Mouse (Mus musculus): Measurements from ENCODE around the gene Ucp2.
A peak's percentile ranks its signal among the peaks of the same experiment; 100 is the strongest.

Ucp2 gene

GRCm38 (mm10) chr7:100504740-100505487 lies 11.8 kb downstream of the Ucp2 start:
- no peak for DNase-seq

- DNase-seq: no peak
Measured at GRCm38 (mm10) chr7:100506494-100506893, 13.4 kb downstream of the Ucp2 start.

- no peak for DNase-seq
Measured at GRCm38 (mm10) chr7:100508670-100509069, 15.5 kb downstream of the Ucp2 start.

GRCm38 (mm10) chr7:100511602-100512001 lies 18.5 kb downstream of the Ucp2 start:
- no peak for DNase-seq

- no peak for DNase-seq
Measured at GRCm38 (mm10) chr7:100514573-100514972, 21.4 kb downstream of the Ucp2 start, which contains the start of gene Dnajb13. TSS of gene Dnajb13 (minus strand) at chr7:100514960.

- DNase-seq: no peak
Measured at GRCm38 (mm10) chr7:100520204-100520603, 27.1 kb downstream of the Ucp2 start.

- DNase-seq: peak; percentile 91
Measured at GRCm38 (mm10) chr7:100520663-100521285, 27.6 kb downstream of the Ucp2 start.

- DNase-seq: no peak
Measured at GRCm38 (mm10) chr7:100522222-100522621, 29.1 kb downstream of the Ucp2 start.

- DNase-seq: no peak
Measured at GRCm38 (mm10) chr7:100524669-100525068, 31.5 kb downstream of the Ucp2 start.

- DNase-seq: no peak
Measured at GRCm38 (mm10) chr7:100530766-100531165, 37.6 kb downstream of the Ucp2 start.

- peak; percentile 23 for DNase-seq
Measured at GRCm38 (mm10) chr7:100533503-100533902, 40.4 kb downstream of the Ucp2 start.

GRCm38 (mm10) chr7:100534216-100534615 lies 41.1 kb downstream of the Ucp2 start:
- no peak for DNase-seq

- no peak for DNase-seq
Measured at GRCm38 (mm10) chr7:100535831-100536230, 42.7 kb downstream of the Ucp2 start.

GRCm38 (mm10) chr7:100536804-100537518 lies 43.8 kb downstream of the Ucp2 start, which contains the start of gene Coa4:
TSS of gene Coa4 (plus strand) at chr7:100537071.
- DNase-seq: peak; percentile 82

GRCm38 (mm10) chr7:100537519-100537902 lies 44.4 kb downstream of the Ucp2 start:
- DNase-seq: no peak

GRCm38 (mm10) chr7:100539516-100539915 lies 46.4 kb downstream of the Ucp2 start:
- DNase-seq: no peak

- DNase-seq: no peak
Measured at GRCm38 (mm10) chr7:100544437-100544836, 51.3 kb downstream of the Ucp2 start.

- DNase-seq: no peak
Measured at GRCm38 (mm10) chr7:100547631-100548030, 54.5 kb downstream of the Ucp2 start.

- no peak for DNase-seq
Measured at GRCm38 (mm10) chr7:100549796-100550195, 56.7 kb downstream of the Ucp2 start.

- peak; percentile 28 for DNase-seq
Measured at GRCm38 (mm10) chr7:100550338-100551007, 57.3 kb downstream of the Ucp2 start.

Measured in lung, postnatal 14 days (tissue).